Mouse (Mus musculus): ENCODE measurements around the gene Hspb8. TPM values are rescaled to one million over a fixed set of nuclear protein-coding genes. Genes with fewer than 3 reads are reported as not detected.

Hspb8 gene
- 10 to 100 TPM; 39.3 to 41.3 TPM for total RNA-seq (2021)
- long read RNA-seq, experiment 1, transcript Hspb8-201 (3 exons, 1,816 nt) = major isoform, 65 of 75 reads
- long read RNA-seq, experiment 1, partial matches to known transcripts = 1 of 75 reads
- long read RNA-seq, experiment 1, other reads (novel, unspliced or antisense) = 9 of 75 reads
- long read RNA-seq, experiment 2, transcript Hspb8-201 (3 exons, 1,816 nt) = major isoform, 31 of 36 reads
- long read RNA-seq, experiment 2, partial matches to known transcripts = 0 of 36 reads
- long read RNA-seq, experiment 2, other reads (novel, unspliced or antisense) = 5 of 36 reads

- DNase-seq = peak; percentile 86
Measured at GRCm38 (mm10) chr5:116422699-116423201, at the start of gene Hspb8. TSS of gene Hspb8 (minus strand) at chr5:116422864.

- DNase-seq = no peak
Measured at GRCm38 (mm10) chr5:116461354-116462042, 38.8 kb upstream of the Hspb8 start.

- no peak for DNase-seq
Measured at GRCm38 (mm10) chr5:116459970-116460369, 37.3 kb upstream of the Hspb8 start.

GRCm38 (mm10) chr5:116457791-116458190 lies 35.1 kb upstream of the Hspb8 start:
- DNase-seq = no peak

- DNase-seq = no peak
Measured at GRCm38 (mm10) chr5:116456796-116457515, 34.3 kb upstream of the Hspb8 start.

GRCm38 (mm10) chr5:116453401-116453851 lies 30.8 kb upstream of the Hspb8 start:
- DNase-seq = peak; percentile 87

GRCm38 (mm10) chr5:116450901-116451300 lies 28.2 kb upstream of the Hspb8 start:
- DNase-seq = peak; percentile 65

GRCm38 (mm10) chr5:116449522-116450225 lies 27.0 kb upstream of the Hspb8 start:
- no peak for DNase-seq

- DNase-seq = no peak
Measured at GRCm38 (mm10) chr5:116448409-116449191, 25.9 kb upstream of the Hspb8 start.

GRCm38 (mm10) chr5:116447821-116448350 lies 25.2 kb upstream of the Hspb8 start:
- DNase-seq = no peak

GRCm38 (mm10) chr5:116446552-116446951 lies 23.9 kb upstream of the Hspb8 start:
- no peak for DNase-seq

GRCm38 (mm10) chr5:116445634-116446367 lies 23.1 kb upstream of the Hspb8 start:
- no peak for DNase-seq

- DNase-seq = no peak
Measured at GRCm38 (mm10) chr5:116444517-116444916, 21.9 kb upstream of the Hspb8 start.

GRCm38 (mm10) chr5:116443459-116443940 lies 20.8 kb upstream of the Hspb8 start:
- DNase-seq = peak; percentile 24

GRCm38 (mm10) chr5:116442697-116443458 lies 20.2 kb upstream of the Hspb8 start:
- no peak for DNase-seq

- DNase-seq = no peak
Measured at GRCm38 (mm10) chr5:116440251-116440650, 17.6 kb upstream of the Hspb8 start.

GRCm38 (mm10) chr5:116438328-116438727 lies 15.7 kb upstream of the Hspb8 start:
- DNase-seq = no peak

- DNase-seq = no peak
Measured at GRCm38 (mm10) chr5:116436117-116436516, 13.5 kb upstream of the Hspb8 start.
